Mouse (Mus musculus) embryonic facial prominence, embryonic 15.5 days (tissue): ENCODE measurements at regions not wholly inside any gene's neighbourhood (a gene's known extent, or its start where the extent isn't known, plus 50 kb on each side); places are given as distances from the start of the nearest gene placed in this dataset.

Experiments
- ATAC-seq: fragments of 200-750 bp; cut with Nextera tagmentation; 2 replicates; pipeline ENCODE4 v1.8.0; 2017; ENCODE audit warnings: low read depth, moderate TSS enrichment; ENCODE audit not compliant: insufficient number of reproducible peaks, low FRiP score, low TSS enrichment
- H3K27ac ChIP-seq: fragments of 300-500 bp; sonication (generic); replicated peaks from 2 replicates; pipeline ENCODE4 v1.5.1; 2015; ENCODE audit warnings: mild to moderate bottlenecking, inconsistent platforms
- H3K27me3 ChIP-seq: fragments of 300-500 bp; sonication (generic); 2 replicates; pipeline ENCODE4 v1.6.1; 2015; ENCODE audit warnings: inconsistent platforms
- H3K36me3 ChIP-seq: fragments of 300-500 bp; sonication (generic); 2 replicates; pipeline ENCODE4 v1.6.1; 2015; ENCODE audit warnings: mild to moderate bottlenecking, inconsistent platforms
- H3K4me1 ChIP-seq: fragments of 300-500 bp; sonication (generic); 2 replicates; pipeline ENCODE4 v1.6.1; 2015; ENCODE audit warnings: inconsistent platforms
- H3K4me2 ChIP-seq: fragments of 300-500 bp; sonication (generic); replicated peaks from 2 replicates; pipeline ENCODE4 v1.6.1; 2015; ENCODE audit warnings: mild to moderate bottlenecking, inconsistent platforms
- H3K4me3 ChIP-seq: fragments of 300-500 bp; sonication (generic); replicated peaks from 2 replicates; pipeline ENCODE4 v1.5.1; 2015; ENCODE audit warnings: mild to moderate bottlenecking, inconsistent platforms
- H3K9ac ChIP-seq: fragments of 300-500 bp; sonication (generic); 2 replicates; pipeline ENCODE4 v1.6.1; 2015; ENCODE audit warnings: inconsistent platforms
- H3K9me3 ChIP-seq: fragments of 300-500 bp; sonication (generic); replicated peaks from 2 replicates; pipeline ENCODE4 v1.6.1; 2016; ENCODE audit warnings: inconsistent platforms
- WGBS: fragments of 180-500 bp; shearing (Covaris S2); methylation state at CpG from one replicate; pipeline ENCODE4 v1.1.7; 2015; 5-methylcytosine and 5-hydroxymethylcytosine counted together

DNA sequence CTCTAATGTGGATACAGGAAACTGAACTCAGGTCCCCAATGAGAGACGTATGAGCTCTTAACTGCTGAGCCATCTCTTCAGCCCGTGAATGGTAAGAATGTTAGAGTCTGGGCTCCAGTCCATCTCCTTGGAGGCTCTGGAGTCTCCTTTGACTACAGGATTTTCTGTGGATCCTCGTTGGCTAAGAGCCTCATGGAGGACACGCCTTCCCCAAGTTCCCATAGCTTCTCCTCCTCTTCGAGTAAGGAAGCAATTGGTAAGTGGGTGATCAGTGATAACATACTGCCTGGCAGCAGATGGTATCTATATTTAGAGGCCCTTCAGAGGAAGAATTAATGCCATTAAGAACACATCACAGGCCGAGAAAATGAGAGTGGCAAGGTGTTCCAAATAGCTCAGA lies 164.5 kb upstream of the Castor2 start:
- Histone ChIP-seq H3K36me3 (no peaks in the 10 kb centered on the region), H3K4me1 (0 out of 2 replicates have a peak, but pooled peaks cover 3% of the 10 kb centered on the region), H3K9ac (no peak overlapping the region), H3K9me3 (no peaks in the 10 kb centered on the region), H3K4me3 (no peak overlapping the region), H3K27me3 (no peaks in the 10 kb centered on the region), H3K4me2 (no peak overlapping the region), H3K27ac (no peak overlapping the region)
- ATAC-seq: no peak
- WGBS: 70% methylated on average over 6 of the region's 6 CpGs

DNA sequence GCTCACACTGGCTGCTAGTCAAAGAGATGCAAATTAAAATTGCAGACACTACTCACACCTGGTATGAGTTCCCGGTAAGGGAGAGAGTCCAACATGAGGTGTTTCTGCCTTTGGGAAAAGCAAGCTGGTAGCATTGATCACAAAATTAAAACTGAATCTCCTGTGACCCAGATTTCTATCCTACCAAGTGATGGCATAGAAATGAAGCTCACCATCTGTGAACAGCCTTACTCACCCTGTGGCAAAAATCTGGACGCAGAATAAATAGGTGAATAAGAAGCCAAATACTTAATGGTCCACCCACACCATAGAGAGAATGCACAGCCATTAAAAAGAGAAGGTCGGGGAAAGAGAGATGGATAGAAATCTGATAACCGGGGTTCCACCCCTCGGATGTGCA lies 169.4 kb upstream of the Castor2 start:
- 82% methylated on average over 5 of the region's 5 CpGs for WGBS

DNA sequence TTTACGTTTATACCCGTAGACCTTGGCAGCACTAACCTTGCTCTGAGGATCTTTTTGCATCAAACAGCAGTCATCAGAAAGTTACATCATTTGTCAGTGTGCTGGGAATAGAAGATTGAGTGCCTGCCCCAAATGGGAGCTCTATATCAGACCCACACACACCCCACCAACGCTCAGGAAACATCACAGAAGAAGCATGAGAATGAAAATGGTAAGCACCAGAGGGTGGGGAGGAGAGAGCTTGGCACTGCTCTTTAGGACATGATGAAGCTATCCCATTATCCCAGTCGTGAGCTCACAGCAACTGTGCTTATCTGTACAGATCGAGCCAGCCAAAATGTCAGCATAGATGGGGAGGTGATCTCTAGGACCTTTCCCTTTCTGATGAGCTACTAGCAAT lies 172.5 kb upstream of the Castor2 start:
- Histone ChIP-seq H3K4me2 (no peak overlapping the region), H3K4me3 (no peak overlapping the region), H3K27ac (no peak overlapping the region), H3K36me3 (no peaks in the 10 kb centered on the region), H3K4me1 (no peaks in the 10 kb centered on the region), H3K9me3 (no peaks in the 10 kb centered on the region), H3K27me3 (no peaks in the 10 kb centered on the region), H3K9ac (no peak overlapping the region)
- WGBS: 72% methylated on average over 5 of the region's 5 CpGs
- ATAC-seq: no peak

More for the DNA sequence above, 169.4 kb upstream of the Castor2 start:
- no peak overlapping the region for H3K4me2 ChIP-seq
- no peaks in the 10 kb centered on the region for H3K9me3 ChIP-seq
- no peaks in the 10 kb centered on the region for H3K4me1 ChIP-seq
- H3K27ac ChIP-seq: no peak overlapping the region
- H3K36me3 ChIP-seq: no peaks in the 10 kb centered on the region
- no peak overlapping the region for H3K4me3 ChIP-seq
- H3K27me3 ChIP-seq: no peaks in the 10 kb centered on the region
- H3K9ac ChIP-seq: no peak overlapping the region
- ATAC-seq: no peak

DNA sequence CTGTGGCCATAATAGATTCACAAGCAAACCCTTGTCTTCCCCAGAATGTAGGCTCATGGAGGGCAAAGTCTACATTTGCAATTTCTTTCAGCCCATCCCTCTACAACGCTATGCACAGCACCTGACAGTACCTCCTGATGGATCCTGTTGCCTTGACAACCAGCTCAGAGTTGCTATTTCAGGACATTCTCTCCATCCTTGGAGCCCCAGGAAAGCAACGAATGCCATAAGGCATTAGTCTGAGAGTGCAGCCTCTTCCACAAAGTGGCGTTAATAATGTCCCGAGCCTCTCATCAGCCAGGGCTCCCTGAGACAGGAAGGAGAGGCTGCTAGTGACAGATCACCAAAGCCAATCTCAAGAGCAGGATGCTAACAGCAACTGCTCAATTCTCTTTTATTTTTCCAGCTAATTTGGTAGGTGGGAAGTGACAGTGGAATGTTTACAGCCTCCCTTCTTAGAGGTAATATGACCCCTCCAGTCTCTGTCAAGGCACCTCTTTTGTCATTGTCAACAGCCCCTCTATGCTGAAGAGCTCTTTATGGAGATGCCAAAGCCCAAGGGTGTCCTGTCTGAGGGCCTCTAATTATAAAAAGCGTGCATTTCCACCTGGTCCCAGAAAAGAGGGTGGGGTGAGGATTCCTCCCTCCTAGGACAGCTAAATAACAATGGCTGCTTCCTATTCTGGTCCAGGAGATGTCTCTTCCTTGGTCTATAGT lies 174.2 kb upstream of the Castor2 start:
- no peak overlapping the region for H3K4me2 ChIP-seq
- H3K9ac ChIP-seq: no peak overlapping the region
- 39% methylated on average over 5 of the region's 5 CpGs for WGBS
- no peak overlapping the region for H3K4me3 ChIP-seq
- no peaks in the 10 kb centered on the region for H3K36me3 ChIP-seq
- no peak for ATAC-seq
- H3K27me3 ChIP-seq: no peaks in the 10 kb centered on the region
- H3K27ac ChIP-seq: no peak overlapping the region
- no peaks in the 10 kb centered on the region for H3K9me3 ChIP-seq
- no peaks in the 10 kb centered on the region for H3K4me1 ChIP-seq

DNA sequence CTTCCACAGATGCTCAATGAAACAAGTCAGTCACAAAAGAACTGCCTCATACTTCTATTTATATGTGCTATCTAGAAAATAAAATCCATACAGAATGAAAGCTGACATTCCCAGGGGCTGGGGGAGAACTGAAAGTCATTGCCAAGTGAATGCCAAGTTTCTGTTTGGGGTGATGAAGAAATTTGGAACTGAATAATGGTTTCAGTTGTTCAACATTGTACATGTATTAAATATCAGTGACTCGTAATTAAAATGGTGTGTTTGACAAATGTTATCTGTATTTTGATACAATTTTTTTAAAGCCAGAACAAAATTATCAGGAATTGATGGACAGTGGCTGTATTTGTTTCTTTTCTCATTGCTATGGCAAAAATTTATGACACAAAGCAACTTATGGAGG lies 177.3 kb upstream of the Castor2 start:
- no peaks in the 10 kb centered on the region for H3K4me1 ChIP-seq
- no peak overlapping the region for H3K9ac ChIP-seq
- no peak overlapping the region for H3K4me3 ChIP-seq
- H3K4me2 ChIP-seq: no peak overlapping the region
- no peak for ATAC-seq
- H3K27me3 ChIP-seq: no peaks in the 10 kb centered on the region
- no peak overlapping the region for H3K27ac ChIP-seq
- WGBS: 72% methylated on average over 1 of the region's 1 CpGs
- no peaks in the 10 kb centered on the region for H3K36me3 ChIP-seq
- H3K9me3 ChIP-seq: no peaks in the 10 kb centered on the region

DNA sequence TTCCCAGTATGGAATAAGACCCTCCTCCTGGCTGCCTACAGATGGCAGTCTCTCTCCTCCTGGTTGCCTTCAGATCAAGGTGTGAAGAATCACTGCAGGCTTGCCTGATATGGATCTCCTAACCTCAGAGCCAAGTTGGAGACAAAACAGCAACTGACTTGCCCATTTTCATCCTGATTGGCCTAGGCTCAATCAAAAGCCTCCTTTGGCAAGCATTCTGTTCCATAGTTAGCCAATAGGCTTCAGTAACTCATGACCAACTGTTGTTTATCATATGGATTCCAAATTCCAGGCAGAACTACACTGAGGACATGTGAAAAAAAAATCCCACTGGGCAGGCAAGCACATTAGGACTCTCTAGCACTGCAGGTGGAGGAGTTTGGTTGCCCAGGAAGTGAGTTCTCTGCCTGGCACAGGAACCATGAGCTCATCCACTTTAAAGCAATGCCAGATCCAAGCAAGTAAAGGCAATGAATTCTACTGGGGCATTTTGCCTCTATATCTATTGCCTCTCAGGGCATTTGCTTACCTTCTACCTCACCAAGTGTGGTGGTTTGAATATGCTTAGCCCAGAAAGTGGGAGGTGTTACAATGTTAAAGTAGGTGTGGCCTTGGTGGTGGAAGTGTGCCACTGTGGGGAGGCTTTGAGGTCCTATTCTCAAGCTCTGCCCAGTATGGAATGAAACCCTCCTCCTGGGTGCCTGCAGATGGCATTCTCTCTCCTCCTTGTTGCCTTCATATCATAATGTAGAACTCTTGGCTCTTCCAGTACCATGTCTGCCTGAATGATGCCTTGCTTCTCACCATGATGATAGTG lies 183.6 kb upstream of the Castor2 start:
- Histone ChIP-seq H3K9me3 (no peaks in the 10 kb centered on the region), H3K4me3 (no peak overlapping the region), H3K4me1 (no peaks in the 10 kb centered on the region), H3K36me3 (no peaks in the 10 kb centered on the region), H3K4me2 (no peak overlapping the region), H3K27me3 (no peaks in the 10 kb centered on the region), H3K27ac (no peak overlapping the region), H3K9ac (no peak overlapping the region)
- ATAC-seq: no peak

DNA sequence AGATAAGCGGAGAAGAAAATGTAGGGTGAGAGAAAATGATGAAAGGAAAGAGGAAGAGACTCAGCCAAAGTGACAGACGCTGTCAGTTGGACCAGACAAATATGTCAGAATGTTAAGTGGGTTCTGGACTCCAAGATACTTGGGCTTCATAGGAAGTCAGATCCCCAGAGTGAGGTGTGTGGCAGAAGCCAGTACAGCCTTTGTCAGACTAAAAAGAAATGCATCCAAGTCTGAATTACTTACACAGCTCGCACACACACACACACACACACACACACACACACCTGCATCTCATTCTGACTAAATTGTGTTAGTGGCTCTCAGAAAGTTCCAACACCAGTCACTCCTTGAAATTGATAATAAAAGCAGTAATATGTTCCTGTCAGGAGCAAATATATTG lies 192.1 kb upstream of the Castor2 start:
- WGBS: 89% methylated on average over 3 of the region's 3 CpGs
- H3K36me3 ChIP-seq: no peaks in the 10 kb centered on the region

DNA sequence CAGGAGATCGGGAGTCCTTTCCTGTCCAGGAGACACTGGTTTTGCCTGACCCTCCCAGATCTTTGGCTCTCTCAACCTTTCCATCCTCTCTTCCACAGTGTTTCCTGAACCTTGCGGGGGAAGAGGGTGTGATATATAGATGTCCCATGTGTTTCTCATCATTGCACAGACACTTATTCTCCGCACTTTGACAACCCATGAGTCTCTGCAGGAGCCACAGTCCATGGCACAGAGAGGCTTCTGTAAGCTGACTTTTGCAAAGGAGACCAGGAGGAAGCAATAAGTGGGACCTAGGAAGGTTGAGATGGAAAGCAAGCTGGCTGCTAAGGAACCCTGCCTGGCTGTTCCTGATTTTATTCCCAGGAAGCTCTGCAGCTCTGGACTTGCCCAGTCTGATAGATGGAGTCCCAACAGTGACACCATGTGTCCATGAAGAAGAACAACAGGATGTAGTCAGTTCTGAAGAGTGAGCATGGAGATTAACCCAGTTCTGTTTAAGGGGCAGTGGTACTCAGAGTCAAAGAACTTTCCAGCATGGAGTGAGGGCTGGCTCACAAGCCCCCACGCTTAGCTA lies 201.4 kb upstream of the Castor2 start:
- 59% methylated on average over 4 of the region's 4 CpGs for WGBS

More for the DNA sequence above, 192.1 kb upstream of the Castor2 start:
- Histone ChIP-seq H3K9ac (no peak overlapping the region), H3K27ac (no peak overlapping the region), H3K4me2 (no peak overlapping the region), H3K4me1 (no peaks in the 10 kb centered on the region), H3K9me3 (no peaks in the 10 kb centered on the region), H3K4me3 (no peak overlapping the region), H3K27me3 (no peaks in the 10 kb centered on the region)
- ATAC-seq: no peak

DNA sequence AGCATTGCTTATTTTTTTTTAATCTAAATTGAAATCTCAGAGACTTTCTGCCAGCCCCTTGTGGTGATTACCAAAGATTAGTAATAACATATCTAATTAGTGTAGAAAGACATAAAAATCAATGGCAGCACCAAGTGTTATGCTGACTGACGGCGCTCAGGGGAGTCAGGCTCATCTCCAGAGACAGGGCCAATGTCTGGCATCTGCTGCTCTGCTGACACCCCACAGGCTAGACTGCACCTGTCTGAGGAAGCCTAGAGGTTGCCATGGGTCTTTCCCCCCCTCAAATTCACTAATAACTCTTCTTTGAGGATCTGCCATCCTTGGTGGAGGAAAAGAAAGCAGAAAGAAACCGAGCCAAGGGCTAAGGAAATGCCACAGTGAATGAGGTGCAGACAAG lies 208.8 kb upstream of the Castor2 start:
- no peak overlapping the region for H3K4me3 ChIP-seq
- ATAC-seq: no peak
- no peak overlapping the region for H3K27ac ChIP-seq
- H3K27me3 ChIP-seq: no peaks in the 10 kb centered on the region
- no peak overlapping the region for H3K9ac ChIP-seq
- no peak overlapping the region for H3K4me2 ChIP-seq
- H3K4me1 ChIP-seq: no peaks in the 10 kb centered on the region
- no peaks in the 10 kb centered on the region for H3K9me3 ChIP-seq
- no peaks in the 10 kb centered on the region for H3K36me3 ChIP-seq
- WGBS: 60% methylated on average over 3 of the region's 3 CpGs

More for the DNA sequence above, 201.4 kb upstream of the Castor2 start:
- peaks cover 4% of the 10 kb centered on the region; the same call in 1 of the 2 replicates for H3K4me1 ChIP-seq
- no peak overlapping the region for H3K4me3 ChIP-seq
- no peaks in the 10 kb centered on the region for H3K36me3 ChIP-seq
- H3K27ac ChIP-seq: no peak overlapping the region
- ATAC-seq: no peak
- no peaks in the 10 kb centered on the region; the same call in 1 of the 2 replicates for H3K27me3 ChIP-seq
- no peak overlapping the region for H3K4me2 ChIP-seq
- H3K9ac ChIP-seq: no peak overlapping the region
- H3K9me3 ChIP-seq: no peaks in the 10 kb centered on the region

DNA sequence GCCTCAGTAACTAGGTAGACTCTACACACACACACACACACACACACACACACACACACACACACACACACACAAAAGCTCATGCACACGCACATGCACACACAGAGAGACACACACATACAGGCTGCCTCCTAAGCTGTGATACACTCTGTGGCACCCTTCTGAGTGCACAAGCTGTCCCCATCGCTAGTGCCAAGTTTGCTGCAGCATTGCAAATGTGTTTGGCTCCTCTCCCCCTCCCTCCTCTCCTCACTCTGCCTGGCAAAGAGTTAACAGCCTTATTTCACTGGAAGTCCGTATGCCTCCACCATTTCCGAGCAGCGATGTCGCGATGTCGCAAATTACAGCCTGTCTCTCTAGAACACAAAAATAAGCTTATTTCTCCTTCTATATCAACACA lies 209.7 kb upstream of the Castor2 start:
- H3K4me2 ChIP-seq: no peak overlapping the region
- no peak overlapping the region for H3K27ac ChIP-seq
- H3K9me3 ChIP-seq: no peaks in the 10 kb centered on the region
- no peaks in the 10 kb centered on the region for H3K27me3 ChIP-seq
- 71% methylated on average over 8 of the region's 8 CpGs for WGBS
- no peak for ATAC-seq
- H3K4me1 ChIP-seq: peaks cover 7% of the 10 kb centered on the region
- H3K9ac ChIP-seq: no peak overlapping the region
- H3K4me3 ChIP-seq: no peak overlapping the region
- H3K36me3 ChIP-seq: no peaks in the 10 kb centered on the region

DNA sequence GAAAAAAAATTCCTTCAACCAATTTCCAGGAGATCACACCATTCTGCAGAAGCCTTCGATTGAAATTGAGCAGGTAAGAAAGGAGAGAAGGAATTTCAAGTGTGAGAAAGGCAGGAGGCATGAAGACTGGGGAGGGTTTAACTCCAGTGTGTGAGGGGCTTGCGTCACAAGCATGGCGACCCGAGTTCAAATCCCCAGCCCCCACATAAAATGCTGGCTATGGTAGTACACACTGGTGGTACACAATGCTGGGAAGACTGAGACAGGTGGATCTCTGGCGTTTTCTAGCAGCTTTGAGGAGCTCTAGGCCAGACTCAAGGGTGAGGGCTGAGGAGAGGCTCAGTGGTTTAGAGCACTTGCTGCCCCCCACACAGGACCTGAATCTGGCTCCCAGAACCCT lies 214.0 kb upstream of the Castor2 start:
- 74% methylated on average over 5 of the region's 5 CpGs for WGBS
- Histone ChIP-seq H3K27me3 (no peaks in the 10 kb centered on the region), H3K4me3 (no peak overlapping the region), H3K9ac (no peak overlapping the region), H3K36me3 (no peaks in the 10 kb centered on the region), H3K9me3 (no peaks in the 10 kb centered on the region; the same call in 1 of the 2 replicates), H3K27ac (peak overlapping the region; percentile 73), H3K4me2 (no peak overlapping the region), H3K4me1 (peaks cover 12% of the 10 kb centered on the region)
- ATAC-seq: no peak
